8 mouse cellular contexts compared by ENCODE assay signal in genomic region chr19:41898860-41899259, GRCm38 (mm10). TPM values are rescaled to one million over a fixed set of nuclear protein-coding genes. Genes with fewer than 3 reads are reported as not detected.
DNase-seq lines count a peak whose midpoint lies in the region; TF ChIP-seq lines count a peak whose summit lies in the region.

No protein-coding gene starts in this region.

- 47% methylated on average over 4 of the region's 4 CpGs for WGBS in limb, embryonic 10.5 days

- no peak for TF ChIP-seq CTCF in testis, adult 2 months (IDR thresholded peaks at IDR 0.05; ENCODE audit: control insufficient read depth, insufficient read depth, insufficient replicate concordance, low read depth, low read length)

- H3K36me3 ChIP-seq in testis, adult 2 months (ENCODE audit: control insufficient read depth, insufficient read depth, low read length): no peaks in the 10 kb centered on the region
- H3K36me3 ChIP-seq in limb, embryonic 10.5 days: no peaks in the 10 kb centered on the region

- H3K4me3 ChIP-seq in testis, adult 2 months (ENCODE audit: control insufficient read depth, low read depth, low read length): peak overlapping the region; percentile 64
- H3K4me3 ChIP-seq in limb, embryonic 10.5 days: no peak overlapping the region

- H3K9me3 ChIP-seq in limb, embryonic 10.5 days (replicated peaks): no peaks in the 10 kb centered on the region

- peaks cover 3% of the 10 kb centered on the region; the same call in 1 of the 2 replicates for H3K4me1 ChIP-seq in testis, adult 2 months (ENCODE audit: control insufficient read depth, insufficient read depth, low read length)
- peaks cover 16% of the 10 kb centered on the region for H3K4me1 ChIP-seq in limb, embryonic 10.5 days

- TF ChIP-seq POLR2A in testis, adult 2 months (IDR thresholded peaks at IDR 0.05; ENCODE audit: control insufficient read depth, low read depth, low read length): no peak

- DNase-seq in gastrocnemius, adult 18-20 months (ENCODE audit: low spot score): peak; percentile 27
- DNase-seq in gastrocnemius, adult 8-10 months (ENCODE audit: low spot score in 2 of 2): no peak
- no peak for DNase-seq in testis, postnatal 14 days (ENCODE audit: low spot score)
- peak; percentile 30 to 61 for DNase-seq in cerebellum, postnatal 25 days
- DNase-seq in limb, embryonic 10.5 days (ENCODE audit: low spot score): peak; percentile 38
- no peak for DNase-seq in frontal cortex, postnatal 36 days (ENCODE audit: low spot score in 2 of 2)
- no peak for DNase-seq in left cerebral cortex, adult 8-10 months (ENCODE audit: low spot score in 2 of 2)

- no peak overlapping the region for H3K27ac ChIP-seq in testis, adult 2 months (ENCODE audit: control insufficient read depth, insufficient read depth, low read depth, low read length)
- H3K27ac ChIP-seq in limb, embryonic 10.5 days: no peak overlapping the region

- no peaks in the 10 kb centered on the region for H3K27me3 ChIP-seq in testis, adult 2 months (ENCODE audit: control insufficient read depth, insufficient read depth, low read length)
- no peaks in the 10 kb centered on the region for H3K27me3 ChIP-seq in limb, embryonic 10.5 days (ENCODE audit: low read depth, poor library complexity, severe bottlenecking)

RNA-seq across cellular contexts. Expression of gene Rrp12, which starts 2.9 kb away (rescaled TPM):
- 10 to 100 TPM; 31.0 to 31.2 TPM for total RNA-seq in gastrocnemius, adult 18-20 months (2021)
- 10 to 100 TPM; 30.0 to 34.9 (median 32.2) TPM for total RNA-seq in gastrocnemius, adult 8-10 months (2022)
- 29.5 and 32.3 TPM in 2 replicates for polyA plus RNA-seq in testis, adult 2 months (2012; rRNA removed)
- polyA plus RNA-seq in limb, embryonic 10.5 days (2016; fragmentation: Nextera tagmentation; extraction: Ambion mirVana): 31.9 and 39.8 TPM in 2 replicates
- 10 to 100 TPM; 30.1 to 33.4 (median 30.9) TPM for total RNA-seq in left cerebral cortex, adult 8-10 months (2022)

RNA-seq across cellular contexts. Expression of gene Pgam1, which starts 12.9 kb away (rescaled TPM):
- total RNA-seq in gastrocnemius, adult 18-20 months (2021): 10 to 100 TPM; 15.0 to 26.3 TPM
- 10 to 100 TPM; 11.0 to 34.9 (median 15.0) TPM for total RNA-seq in gastrocnemius, adult 8-10 months (2022)
- polyA plus RNA-seq in testis, adult 2 months (2012; rRNA removed): 58.2 and 64.2 TPM in 2 replicates
- 900 and 1,117 TPM in 2 replicates for polyA plus RNA-seq in limb, embryonic 10.5 days (2016; fragmentation: Nextera tagmentation; extraction: Ambion mirVana)
- 100 to 1,000 TPM; 554 to 587 (median 579) TPM for total RNA-seq in left cerebral cortex, adult 8-10 months (2022)

RNA-seq across cellular contexts. Expression of gene Exosc1, which starts 34.4 kb away (rescaled TPM):
- total RNA-seq in gastrocnemius, adult 18-20 months (2021): 10 to 100 TPM; 19.9 to 20.1 TPM
- total RNA-seq in gastrocnemius, adult 8-10 months (2022): 10 to 100 TPM; 16.0 to 21.6 (median 18.6) TPM
- 27.5 and 28.5 TPM in 2 replicates for polyA plus RNA-seq in testis, adult 2 months (2012; rRNA removed)
- 91.7 and 102 TPM in 2 replicates for polyA plus RNA-seq in limb, embryonic 10.5 days (2016; fragmentation: Nextera tagmentation; extraction: Ambion mirVana)
- total RNA-seq in left cerebral cortex, adult 8-10 months (2022): 10 to 100 TPM; 26.0 to 31.7 (median 29.0) TPM

RNA-seq across cellular contexts. Expression of gene Zdhhc16, which starts 34.4 kb away (rescaled TPM):
- total RNA-seq in gastrocnemius, adult 18-20 months (2021): 10 to 100 TPM; 17.4 to 20.2 TPM
- 10 to 100 TPM; 21.3 to 24.1 (median 23.2) TPM for total RNA-seq in gastrocnemius, adult 8-10 months (2022)
- 34.8 and 44.9 TPM in 2 replicates for polyA plus RNA-seq in testis, adult 2 months (2012; rRNA removed)
- 92.0 and 96.5 TPM in 2 replicates for polyA plus RNA-seq in limb, embryonic 10.5 days (2016; fragmentation: Nextera tagmentation; extraction: Ambion mirVana)
- 10 to 100 TPM; 38.1 to 43.7 (median 42.7) TPM for total RNA-seq in left cerebral cortex, adult 8-10 months (2022)

RNA-seq across cellular contexts. Expression of gene Frat2, which starts 50.9 kb away (rescaled TPM):
- 10 to 100 TPM in 1 of 2 experiments, 1 to 10 TPM in 1; 6.6 to 12.4 TPM for total RNA-seq in gastrocnemius, adult 18-20 months (2021)
- total RNA-seq in gastrocnemius, adult 8-10 months (2022): 10 to 100 TPM in 3 of 4 experiments, 1 to 10 TPM in 1; 4.5 to 15.5 (median 12.5) TPM
- polyA plus RNA-seq in testis, adult 2 months (2012; rRNA removed): 47.7 and 64.2 TPM in 2 replicates
- polyA plus RNA-seq in limb, embryonic 10.5 days (2016; fragmentation: Nextera tagmentation; extraction: Ambion mirVana): 1.9 and 3.0 TPM in 2 replicates
- total RNA-seq in left cerebral cortex, adult 8-10 months (2022): 1 to 10 TPM; 5.9 to 8.2 (median 6.5) TPM

Comparison
In these comparisons a context has a peak if more than half of its experiments do, and no peak if none do; other contexts are left out.
1. DNase-seq: peak in gastrocnemius, adult 18-20 months (single experiment), cerebellum, postnatal 25 days (2 of 2) and limb, embryonic 10.5 days (single experiment); none in gastrocnemius, adult 8-10 months (0 of 2), testis, postnatal 14 days (single experiment), frontal cortex, postnatal 36 days (0 of 2) and left cerebral cortex, adult 8-10 months (0 of 2).
2. RNA of gene Pgam1, which starts 12.9 kb away (total RNA-seq): 554 to 587 TPM in left cerebral cortex, adult 8-10 months; 15.0 to 26.3 TPM in gastrocnemius, adult 18-20 months and 11.0 to 34.9 TPM in gastrocnemius, adult 8-10 months; every median in the first group is over 10 times any median in the second.